ENCODE assay signal across 9 mouse cellular contexts in genomic region chr11:31828011-31828770, GRCm38 (mm10). TPM values are rescaled to one million over a fixed set of nuclear protein-coding genes. Genes with fewer than 3 reads are reported as not detected.
DNase-seq lines count a peak whose midpoint lies in the region; ATAC-seq and TF ChIP-seq lines count a peak whose summit lies in the region.
"Had no signal": no experiment of that assay in that cellular context is flagged by ENCODE, and none has a peak within 500 bp of the region (broad histone marks: within the 10 kb centered on the region; RNA-seq: fewer than 3 reads in every experiment).

No protein-coding gene starts in this region.

- no peak overlapping the region for H3K4me2 ChIP-seq in heart, embryonic 11.5 days
- H3K4me2 ChIP-seq: embryonic facial prominence, embryonic 12.5 days had no signal

- no peak overlapping the region for H3K27ac ChIP-seq in heart, embryonic 11.5 days (ENCODE audit: low read depth, low read length)
- H3K27ac ChIP-seq in bone marrow macrophage, adult 2 months (ENCODE audit: insufficient read depth, low read depth, low read length), result peak overlapping the region; percentile 4; the same call in 1 of the 2 replicates
- H3K27ac ChIP-seq: embryonic facial prominence, embryonic 12.5 days had no signal

- H3K36me3 ChIP-seq in heart, embryonic 11.5 days (ENCODE audit: control insufficient read depth, insufficient read depth, low read length), result no peaks in the 10 kb centered on the region
- H3K36me3 ChIP-seq: embryonic facial prominence, embryonic 12.5 days had no signal

- no peak for TF ChIP-seq POLR2A in bone marrow macrophage, adult 2 months (IDR thresholded peaks at IDR 0.05; ENCODE audit: borderline replicate concordance, low read depth, low read length)

- H3K27me3 ChIP-seq in heart, embryonic 11.5 days (ENCODE audit: control insufficient read depth, insufficient read depth, low read length), result no peaks in the 10 kb centered on the region
- H3K27me3 ChIP-seq: embryonic facial prominence, embryonic 12.5 days had no signal

- peak; percentile 58; the same call in 1 of the 2 replicates for ATAC-seq in heart, embryonic 11.5 days (replicated peaks; ENCODE audit: insufficient number of reproducible peaks, low FRiP score, low TSS enrichment)

- no peak for TF ChIP-seq CTCF in bone marrow macrophage, adult 2 months (IDR thresholded peaks at IDR 0.05; ENCODE audit: low read depth, low read length)

- peaks cover 11% of the 10 kb centered on the region for H3K4me1 ChIP-seq in heart, embryonic 11.5 days (ENCODE audit: control insufficient read depth, insufficient read depth, low read length)
- peaks cover 53% of the 10 kb centered on the region for H3K4me1 ChIP-seq in bone marrow macrophage, adult 2 months (ENCODE audit: control insufficient read depth, insufficient read depth, low read length)

- no peaks in the 10 kb centered on the region for H3K9me3 ChIP-seq in heart, embryonic 11.5 days (replicated peaks; ENCODE audit: control insufficient read depth, low read length)
- H3K9me3 ChIP-seq: embryonic facial prominence, embryonic 12.5 days had no signal

- no peak for DNase-seq in heart, adult 18-20 months
- DNase-seq in kidney, adult 18-20 months, result peak; percentile 84
- DNase-seq in lung, postnatal 14 days, result peak; percentile 30
- no peak for DNase-seq in frontal cortex, postnatal 14 days (ENCODE audit: low spot score in 2 of 2)
- no peak for DNase-seq in right cerebral cortex, postnatal 4 days
- DNase-seq in ovary, postnatal 36 days (ENCODE audit: low spot score), result no peak

- no peak overlapping the region for H3K9ac ChIP-seq in heart, embryonic 11.5 days (ENCODE audit: low read depth, low read length)
- H3K9ac ChIP-seq: embryonic facial prominence, embryonic 12.5 days had no signal

- H3K4me3 ChIP-seq in heart, embryonic 11.5 days (ENCODE audit: low read depth, low read length), result no peak overlapping the region
- H3K4me3 ChIP-seq in bone marrow macrophage, adult 2 months (ENCODE audit: insufficient read depth, low read length), result no peak overlapping the region
- H3K4me3 ChIP-seq: embryonic facial prominence, embryonic 12.5 days had no signal

- 62% methylated on average over 4 of the region's 4 CpGs for WGBS in heart, embryonic 11.5 days (ENCODE audit: insufficient replicate concordance)

RNA-seq across cellular contexts. Expression of gene Cpeb4, which starts 43.8 kb away (rescaled TPM):
- 15.5 and 18.9 TPM in 2 replicates for polyA plus RNA-seq in heart, embryonic 11.5 days (2014; fragmentation: Nextera tagmentation; extraction: Ambion mirVana)
- 100 to 1,000 TPM; 103 to 109 TPM for total RNA-seq in heart, adult 18-20 months (2021)
- polyA plus RNA-seq in bone marrow macrophage, adult 2 months (2012; ENCODE audit: insufficient read depth, insufficient read length, missing spikeins), result 43.4 and 46.6 TPM in 2 replicates

Comparison
In these comparisons a context has a peak if more than half of its experiments do, and no peak if none do; other contexts are left out.
1. DNase-seq: peak in kidney, adult 18-20 months (single experiment) and lung, postnatal 14 days (single experiment); none in heart, adult 18-20 months (0 of 2), frontal cortex, postnatal 14 days (0 of 2), right cerebral cortex, postnatal 4 days (single experiment) and ovary, postnatal 36 days (single experiment).